Mouse (Mus musculus): ENCODE results near the gene Kif17. TPM values are rescaled to one million over a fixed set of nuclear protein-coding genes. Genes with fewer than 3 reads are reported as not detected.

The Kif17 gene
- polyA plus RNA-seq, 1 experiment from 2014 or later: 3.0 TPM

- ATAC-seq (ENCODE audit: borderline replicate concordance, extremely low read depth, low FRiP score, low TSS enrichment): no peak
- no peak overlapping the region for H3K4me2 ChIP-seq
- no peak overlapping the region for H3K4me3 ChIP-seq
- no peaks in the 10 kb centered on the region for H3K36me3 ChIP-seq
- no peaks in the 10 kb centered on the region for H3K27me3 ChIP-seq
- H3K9ac ChIP-seq: no peak overlapping the region
- 0 out of 2 replicates have a peak, but pooled peaks cover 5% of the 10 kb centered on the region for H3K4me1 ChIP-seq
- H3K9me3 ChIP-seq: no peaks in the 10 kb centered on the region
- 69% methylated on average over 7 of the region's 7 CpGs for WGBS
- no peak overlapping the region for H3K27ac ChIP-seq
Measured at GRCm38 (mm10) chr4:138348716-138349115, 98.5 kb downstream of the Kif17 start.

Small RNA genes within 50 kb of the gene (microRNA-seq; reads per million reads assigned to microRNA genes)
- gene Gm27646 (not detected), gene Mir7019 (0.74 reads per million)

Other genes with a start within 250 kb of the Kif17 start
- gene Hp1bp3, start 34.1 kb upstream of the Kif17 start, polyA plus RNA-seq (2015; fragmentation: Nextera tagmentation; extraction: Ambion mirVana): 143 and 149 TPM in 2 replicates
- gene Sh2d5, start within 50 bp of the Kif17 start, polyA plus RNA-seq (2015; fragmentation: Nextera tagmentation; extraction: Ambion mirVana): 0.27 and 0.35 TPM in 2 replicates
- 413 and 429 TPM in 2 replicates for gene Ddost, start 54.3 kb downstream of the Kif17 start, polyA plus RNA-seq (2015; fragmentation: Nextera tagmentation; extraction: Ambion mirVana)
- gene Pink1, start 75.9 kb downstream of the Kif17 start, polyA plus RNA-seq (2015; fragmentation: Nextera tagmentation; extraction: Ambion mirVana): 46.0 and 47.0 TPM in 2 replicates
- gene Cda, start 117.6 kb downstream of the Kif17 start, polyA plus RNA-seq (2015; fragmentation: Nextera tagmentation; extraction: Ambion mirVana): 21.7 and 22.9 TPM in 2 replicates
- not detected in 2 replicates for gene Fam43b, start 146.1 kb downstream of the Kif17 start, polyA plus RNA-seq (2015; fragmentation: Nextera tagmentation; extraction: Ambion mirVana)
- gene Mul1, start 184.2 kb downstream of the Kif17 start, polyA plus RNA-seq (2015; fragmentation: Nextera tagmentation; extraction: Ambion mirVana): 17.6 and 18.3 TPM in 2 replicates
- 2.8 and 2.9 TPM in 2 replicates for gene Camk2n1, start 203.9 kb downstream of the Kif17 start, polyA plus RNA-seq (2015; fragmentation: Nextera tagmentation; extraction: Ambion mirVana)